17 mouse cellular contexts compared by ENCODE assay signal in the genomic region with DNA sequence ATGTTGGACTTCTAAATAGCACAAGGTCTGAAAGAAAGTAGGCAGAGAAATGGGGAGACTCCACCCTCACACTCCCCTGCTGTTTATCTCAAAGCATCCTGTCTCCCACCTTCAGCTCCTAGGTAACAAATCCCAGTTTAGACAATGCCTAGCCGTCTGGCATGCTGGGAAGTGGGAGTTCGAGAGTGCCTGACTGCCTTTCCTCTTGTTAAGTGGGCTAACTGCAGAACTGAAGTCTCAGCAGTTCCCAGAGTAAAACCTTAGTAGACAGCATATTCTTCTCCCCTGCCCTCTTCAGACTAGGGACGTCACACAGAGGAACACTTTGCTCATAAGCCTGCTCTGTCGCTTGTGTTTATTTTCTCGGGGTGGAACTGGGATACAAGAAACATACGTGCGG.
DNase-seq lines count a peak whose midpoint lies in the region; ATAC-seq lines count a peak whose summit lies in the region.
"Had no signal": no experiment of that assay in that cellular context is flagged by ENCODE, and none has a peak within 500 bp of the region (broad histone marks: within the 10 kb centered on the region; RNA-seq: fewer than 3 reads in every experiment).

No protein-coding gene starts in this region.

- DNase-seq in forebrain, embryonic 10.5 days (ENCODE audit: extremely low spot score, low spot score), result peak; percentile 36
- DNase-seq in midbrain, embryonic 10.5 days (ENCODE audit: low spot score), result peak; percentile 33
- DNase-seq in ZHBTc4 (ENCODE audit: low read depth, low spot score), result peak; percentile 53
- no peak for DNase-seq in heart, postnatal 4 days
- DNase-seq in limb, embryonic 10.5 days (ENCODE audit: low spot score), result no peak
- DNase-seq: adrenal gland, adult 2 months; cerebellum, adult 8-10 months; heart, adult 11 months; liver, postnatal 0 days; spleen, adult 18-20 months had no signal

- no peaks in the 10 kb centered on the region for H3K27me3 ChIP-seq in forebrain, embryonic 10.5 days (ENCODE audit: poor library complexity, severe bottlenecking)
- H3K27me3 ChIP-seq in forebrain, embryonic 16.5 days (replicated peaks; ENCODE audit: control insufficient read depth, insufficient read depth, low read length), result no peaks in the 10 kb centered on the region
- H3K27me3 ChIP-seq in midbrain, embryonic 10.5 days (ENCODE audit: low read depth, poor library complexity, severe bottlenecking), result no peaks in the 10 kb centered on the region
- H3K27me3 ChIP-seq in midbrain, embryonic 16.5 days (ENCODE audit: control insufficient read depth, insufficient read depth, low read depth, low read length), result no peaks in the 10 kb centered on the region
- no peaks in the 10 kb centered on the region for H3K27me3 ChIP-seq in hindbrain, embryonic 16.5 days (replicated peaks; ENCODE audit: control insufficient read depth, insufficient read depth, low read length)
- H3K27me3 ChIP-seq in limb, embryonic 10.5 days (ENCODE audit: low read depth, poor library complexity, severe bottlenecking), result no peaks in the 10 kb centered on the region
- H3K27me3 ChIP-seq: CH12.LX; midbrain, embryonic 12.5 days; stomach, embryonic 15.5 days had no signal

- H3K36me3 ChIP-seq in forebrain, embryonic 10.5 days (replicated peaks), result peaks cover 7% of the 10 kb centered on the region; the same call in 1 of the 2 replicates
- peaks cover 4% of the 10 kb centered on the region; the same call in 1 of the 2 replicates for H3K36me3 ChIP-seq in forebrain, embryonic 16.5 days (ENCODE audit: control insufficient read depth, insufficient read depth)
- H3K36me3 ChIP-seq in midbrain, embryonic 10.5 days, result no peaks in the 10 kb centered on the region
- peaks cover 3% of the 10 kb centered on the region; the same call in 1 of the 2 replicates for H3K36me3 ChIP-seq in midbrain, embryonic 16.5 days (ENCODE audit: control insufficient read depth, insufficient read depth, low read length)
- 0 out of 2 replicates have a peak, but pooled peaks cover 3% of the 10 kb centered on the region for H3K36me3 ChIP-seq in hindbrain, embryonic 16.5 days (ENCODE audit: control insufficient read depth, insufficient read depth, low read length)
- peaks cover 7% of the 10 kb centered on the region for H3K36me3 ChIP-seq in limb, embryonic 10.5 days
- H3K36me3 ChIP-seq: midbrain, embryonic 12.5 days had no signal

- 16% methylated on average over 7 of the region's 7 CpGs for WGBS in forebrain, embryonic 10.5 days
- 6% methylated on average over 7 of the region's 7 CpGs for WGBS in forebrain, embryonic 16.5 days
- 15% methylated on average over 7 of the region's 7 CpGs for WGBS in midbrain, embryonic 10.5 days
- WGBS in midbrain, embryonic 16.5 days, result 12% methylated on average over 7 of the region's 7 CpGs
- 21% methylated on average over 7 of the region's 7 CpGs for WGBS in hindbrain, embryonic 16.5 days
- WGBS in limb, embryonic 10.5 days, result 60% methylated on average over 7 of the region's 7 CpGs

- no peak overlapping the region for H3K4me2 ChIP-seq in forebrain, embryonic 16.5 days (ENCODE audit: low read length)
- H3K4me2 ChIP-seq in midbrain, embryonic 16.5 days (ENCODE audit: low read length), result no peak overlapping the region
- H3K4me2 ChIP-seq in hindbrain, embryonic 16.5 days (ENCODE audit: low read length), result peak overlapping the region; percentile 7; the same call in 1 of the 2 replicates
- H3K4me2 ChIP-seq: midbrain, embryonic 12.5 days; stomach, embryonic 15.5 days had no signal

- H3K4me3 ChIP-seq in forebrain, embryonic 10.5 days, result no peak overlapping the region
- no peak overlapping the region for H3K4me3 ChIP-seq in forebrain, embryonic 16.5 days (replicated peaks; ENCODE audit: low read length)
- H3K4me3 ChIP-seq in midbrain, embryonic 10.5 days, result no peak overlapping the region
- no peak overlapping the region for H3K4me3 ChIP-seq in midbrain, embryonic 16.5 days (ENCODE audit: low read depth, low read length)
- H3K4me3 ChIP-seq in hindbrain, embryonic 16.5 days (ENCODE audit: low read length), result no peak overlapping the region
- H3K4me3 ChIP-seq in limb, embryonic 10.5 days, result no peak overlapping the region
- H3K4me3 ChIP-seq: midbrain, embryonic 12.5 days; stomach, embryonic 15.5 days had no signal

- H3K9me3 ChIP-seq in forebrain, embryonic 10.5 days, result peaks cover 16% of the 10 kb centered on the region; the same call in 1 of the 2 replicates
- peaks cover 4% of the 10 kb centered on the region for H3K9me3 ChIP-seq in forebrain, embryonic 16.5 days (ENCODE audit: control insufficient read depth, low read length)
- peaks cover 12% of the 10 kb centered on the region; the same call in 1 of the 2 replicates for H3K9me3 ChIP-seq in midbrain, embryonic 10.5 days (replicated peaks)
- H3K9me3 ChIP-seq in midbrain, embryonic 16.5 days (replicated peaks; ENCODE audit: control insufficient read depth, low read length, poor library complexity, severe bottlenecking), result peaks cover 5% of the 10 kb centered on the region; the same call in 1 of the 2 replicates
- H3K9me3 ChIP-seq in hindbrain, embryonic 16.5 days (ENCODE audit: control insufficient read depth, low read length), result peaks cover 3% of the 10 kb centered on the region; the same call in 1 of the 2 replicates
- H3K9me3 ChIP-seq in limb, embryonic 10.5 days (replicated peaks), result 0 out of 2 replicates have a peak, but pooled peaks cover 6% of the 10 kb centered on the region
- H3K9me3 ChIP-seq: stomach, embryonic 15.5 days had no signal

- peaks cover 46% of the 10 kb centered on the region for H3K4me1 ChIP-seq in forebrain, embryonic 10.5 days
- peaks cover 5% of the 10 kb centered on the region; the same call in 1 of the 2 replicates for H3K4me1 ChIP-seq in forebrain, embryonic 16.5 days (replicated peaks; ENCODE audit: control insufficient read depth, insufficient read depth, low read length)
- H3K4me1 ChIP-seq in midbrain, embryonic 10.5 days, result peaks cover 19% of the 10 kb centered on the region
- peaks cover 7% of the 10 kb centered on the region for H3K4me1 ChIP-seq in midbrain, embryonic 16.5 days (ENCODE audit: control insufficient read depth, insufficient read depth, low read length)
- H3K4me1 ChIP-seq in hindbrain, embryonic 16.5 days (ENCODE audit: control insufficient read depth, insufficient read depth, low read depth, low read length), result 0 out of 2 replicates have a peak, but pooled peaks cover 3% of the 10 kb centered on the region
- H3K4me1 ChIP-seq in limb, embryonic 10.5 days, result peaks cover 3% of the 10 kb centered on the region; the same call in 1 of the 2 replicates
- H3K4me1 ChIP-seq: stomach, embryonic 15.5 days had no signal

- peak overlapping the region; percentile 80 for H3K27ac ChIP-seq in forebrain, embryonic 10.5 days
- H3K27ac ChIP-seq in forebrain, embryonic 16.5 days (ENCODE audit: low read length), result no peak overlapping the region
- peak overlapping the region; percentile 70 for H3K27ac ChIP-seq in midbrain, embryonic 10.5 days (replicated peaks)
- no peak overlapping the region for H3K27ac ChIP-seq in midbrain, embryonic 16.5 days (ENCODE audit: low read length)
- no peak overlapping the region for H3K27ac ChIP-seq in hindbrain, embryonic 16.5 days (ENCODE audit: low read depth, low read length)
- H3K27ac ChIP-seq in limb, embryonic 10.5 days, result no peak overlapping the region
- H3K27ac ChIP-seq: midbrain, embryonic 12.5 days; stomach, embryonic 15.5 days had no signal

- no peak for ATAC-seq in forebrain, embryonic 16.5 days
- no peak for ATAC-seq in midbrain, embryonic 16.5 days
- 0 out of 2 replicates have a peak, but pooled peaks have one; percentile 37 for ATAC-seq in hindbrain, embryonic 16.5 days
- ATAC-seq: inflammation-experienced regulatory T-cells, adult 6 months; liver, postnatal 0 days had no signal

- no peak overlapping the region for H3K9ac ChIP-seq in forebrain, embryonic 16.5 days (replicated peaks; ENCODE audit: low read depth, low read length)
- no peak overlapping the region for H3K9ac ChIP-seq in midbrain, embryonic 16.5 days (ENCODE audit: low read depth, low read length)
- no peak overlapping the region for H3K9ac ChIP-seq in hindbrain, embryonic 16.5 days (ENCODE audit: low read depth, low read length)
- H3K9ac ChIP-seq: liver, postnatal 0 days; midbrain, embryonic 12.5 days; stomach, embryonic 15.5 days had no signal

Comparison
In these comparisons a context has a peak if more than half of its experiments do, and no peak if none do; other contexts are left out.
1. H3K27ac ChIP-seq: peak in forebrain, embryonic 10.5 days (single experiment) and midbrain, embryonic 10.5 days (single experiment); none in forebrain, embryonic 16.5 days (single experiment), midbrain, embryonic 16.5 days (single experiment), hindbrain, embryonic 16.5 days (single experiment) and limb, embryonic 10.5 days (single experiment).
2. DNase-seq: peak in forebrain, embryonic 10.5 days (single experiment), midbrain, embryonic 10.5 days (single experiment) and ZHBTc4 (single experiment); none in heart, postnatal 4 days (single experiment) and limb, embryonic 10.5 days (single experiment).